Mouse (Mus musculus): Measurements from ENCODE around the gene BC025920. TPM values are rescaled to one million over a fixed set of nuclear protein-coding genes. Genes with fewer than 3 reads are reported as not detected.

The BC025920 gene
- 1 to 10 TPM; 4.2 to 5.0 TPM for total RNA-seq (2021)
- long read RNA-seq, experiment 1, partial matches to known transcripts, result 0 of 8 reads
- long read RNA-seq, experiment 1, other reads (novel, unspliced or antisense), result 6 of 8 reads
- long read RNA-seq, experiment 2, partial matches to known transcripts, result 1 of 8 reads
- long read RNA-seq, experiment 2, other reads (novel, unspliced or antisense), result 6 of 8 reads

DNA sequence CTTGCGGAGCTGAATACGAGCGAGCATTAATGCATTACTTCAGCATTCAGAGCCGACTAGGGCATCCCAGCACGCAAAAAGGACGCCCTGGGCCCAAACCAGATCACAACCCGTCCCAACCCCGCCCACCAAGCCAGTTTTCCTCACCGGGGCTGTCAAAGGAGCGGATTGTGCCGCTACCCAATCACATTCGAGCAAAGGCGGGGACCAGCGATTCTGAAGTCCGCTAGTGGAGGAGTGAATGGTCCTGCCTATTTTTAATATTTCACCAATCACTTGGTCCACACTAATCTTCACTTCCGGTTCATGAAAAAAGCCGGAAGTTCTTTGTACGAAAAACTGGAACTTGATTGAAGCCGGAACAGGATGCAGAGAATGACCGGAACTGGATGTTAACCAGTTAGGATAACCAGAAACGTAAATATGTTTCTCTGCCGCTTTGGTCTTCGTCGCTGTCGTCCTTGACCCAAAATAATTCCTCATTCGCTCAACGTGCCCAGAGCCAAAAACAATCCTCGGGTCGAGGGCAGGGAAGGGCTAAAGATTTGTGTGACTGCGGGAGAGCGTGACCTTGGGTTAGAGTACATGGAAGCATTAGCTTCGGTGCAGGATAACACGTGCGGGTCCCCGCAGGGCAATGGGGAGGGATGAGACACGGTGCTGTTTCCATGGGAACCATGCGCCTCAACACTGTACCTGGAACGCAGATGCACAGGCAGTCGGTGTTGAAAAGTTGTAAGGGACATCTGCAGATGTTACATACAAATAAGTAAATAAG, at the start of gene BC025920:
TSS of gene BC025920 (plus strand) at position 297 of the 778 bp plus-strand sequence.
- peak; percentile 92 to 98 for DNase-seq (ENCODE audit: low spot score in 2 of 2)
- peak within 1 kb of the TSS; percentile 96 for H3K27ac ChIP-seq
- H3K4me3 ChIP-seq, result peak within 1 kb of the TSS; percentile 60
- TF ChIP-seq CTCF (conservative IDR thresholded peaks at IDR 0.05), result no peak

DNA sequence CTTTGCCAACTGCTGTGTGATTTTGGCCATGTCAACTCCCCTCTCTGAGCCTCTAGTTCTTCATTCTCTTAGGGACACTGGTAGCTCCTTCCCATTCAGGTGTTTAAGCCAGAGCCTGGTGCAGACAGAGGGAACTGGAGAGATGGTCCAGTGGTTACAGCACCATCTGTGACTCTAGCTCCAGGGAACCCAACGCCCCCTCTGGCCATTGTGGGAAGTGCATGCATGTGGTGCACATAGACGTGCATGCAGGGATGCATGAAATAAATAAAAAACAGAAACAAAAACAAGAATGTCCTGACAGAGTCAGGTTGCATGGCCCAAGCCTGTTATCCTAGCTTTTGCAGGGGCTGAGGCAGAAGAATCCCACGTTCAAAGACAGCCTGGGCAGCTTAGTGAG, 49.8 kb upstream of the BC025920 start:
- DNase-seq (ENCODE audit: low spot score in 2 of 2), result no peak
- Histone ChIP-seq H3K27ac (no peak overlapping the region), H3K4me3 (no peak overlapping the region)
- TF ChIP-seq CTCF (conservative IDR thresholded peaks at IDR 0.05), result peak; percentile 74

DNA sequence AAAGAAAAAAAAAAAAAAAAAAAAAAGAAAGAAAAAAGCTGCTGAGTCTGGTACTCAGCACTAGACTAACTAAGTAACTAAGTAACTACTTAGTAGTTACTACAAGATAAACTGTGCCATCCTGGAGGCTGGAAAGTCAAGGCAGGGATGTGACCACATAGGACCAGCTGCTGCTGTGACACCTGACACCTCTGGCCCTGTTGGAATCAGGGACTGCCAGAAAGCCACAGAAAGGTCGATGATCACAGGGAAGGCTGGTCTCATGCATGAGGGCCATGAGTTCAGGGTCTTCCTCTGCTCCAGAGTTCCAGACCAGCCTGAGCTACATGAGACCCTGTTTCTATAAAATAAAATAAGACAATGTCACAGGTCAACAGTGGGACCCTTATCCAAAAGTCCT, 48.6 kb upstream of the BC025920 start:
- no peak overlapping the region for H3K4me3 ChIP-seq
- H3K27ac ChIP-seq, result no peak overlapping the region
- DNase-seq (ENCODE audit: low spot score in 2 of 2), result no peak
- no peak for TF ChIP-seq CTCF (conservative IDR thresholded peaks at IDR 0.05)

DNA sequence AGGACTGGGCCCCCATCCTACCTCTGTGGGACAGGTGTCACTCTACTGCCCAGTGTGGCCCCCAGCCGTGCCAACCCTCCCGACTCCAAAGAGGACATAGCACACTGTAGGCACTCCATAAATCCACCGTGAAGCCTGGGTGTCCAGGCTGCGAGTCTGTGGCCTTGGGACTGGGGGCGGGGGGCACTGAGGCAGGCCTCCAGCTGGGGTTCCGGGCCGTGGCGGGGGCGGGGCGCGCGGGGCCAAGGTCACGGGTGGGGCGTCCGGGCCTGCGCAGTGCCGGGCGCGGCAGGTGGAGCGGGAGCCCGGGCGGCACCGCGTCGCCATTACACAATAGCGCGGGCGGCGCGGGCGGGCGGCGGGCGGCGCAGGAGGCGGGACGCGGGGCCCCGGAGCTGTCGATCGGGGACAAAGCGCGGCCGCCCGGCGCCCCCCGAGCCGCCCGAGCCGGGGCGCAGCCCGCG, 46.9 kb upstream of the BC025920 start, which contains the start of gene Aes:
TSS of gene Aes (plus strand) at position 326 of the 464 bp plus-strand sequence.
- TF ChIP-seq CTCF (conservative IDR thresholded peaks at IDR 0.05), result no peak
- Histone ChIP-seq H3K4me3 (peak within 1 kb of the TSS; percentile 82), H3K27ac (peak within 1 kb of the TSS; percentile 99)
- DNase-seq (ENCODE audit: low spot score in 2 of 2), result peak in 1 of 2 experiments; percentile 70

DNA sequence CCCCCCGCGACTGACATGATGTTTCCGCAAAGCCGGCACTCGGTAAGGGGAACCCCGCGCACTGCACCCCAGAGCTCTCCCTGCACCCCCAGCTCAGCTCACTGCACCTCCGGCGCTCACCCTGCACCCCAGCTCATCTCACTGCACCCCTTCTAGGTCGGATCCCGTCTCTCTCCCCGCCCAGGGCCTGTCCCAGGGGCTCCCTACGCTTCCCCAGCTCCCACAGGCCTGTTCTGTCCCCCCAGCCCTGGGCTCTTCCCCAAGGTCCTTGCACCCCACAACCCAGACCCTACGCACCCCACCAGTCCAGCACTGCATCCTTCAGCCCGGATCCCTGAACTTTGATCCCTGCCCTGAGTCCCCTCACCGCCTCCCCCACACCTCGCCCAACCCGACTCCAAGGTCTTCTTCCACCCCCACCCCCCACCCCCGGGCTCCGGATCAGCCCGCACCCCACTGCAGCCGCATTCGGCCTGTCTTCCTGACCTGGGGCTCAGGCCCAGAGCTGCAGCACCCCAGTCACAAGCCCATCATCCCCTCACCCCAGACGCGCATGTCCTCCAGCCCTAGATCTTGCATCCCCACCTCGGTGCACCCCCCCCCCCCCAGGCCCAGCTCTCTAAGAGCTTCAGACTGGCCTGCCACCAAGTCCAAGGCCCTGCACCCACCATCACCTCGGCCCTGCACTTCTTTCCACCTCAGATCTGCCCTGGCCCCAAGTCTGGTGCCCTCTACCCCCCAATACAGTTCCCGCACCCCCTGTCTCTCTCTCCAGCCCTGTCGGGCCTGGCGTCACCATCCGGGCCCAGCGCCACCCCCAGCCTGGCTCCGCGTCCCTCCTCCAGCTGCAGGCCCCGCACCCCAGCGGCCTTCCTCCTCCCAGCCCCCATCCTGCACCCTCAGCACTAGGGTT, 46.2 kb upstream of the BC025920 start:
- peak overlapping the region; percentile 82 for H3K4me3 ChIP-seq
- peak; percentile 73 to 83 for DNase-seq (ENCODE audit: low spot score in 2 of 2)
- TF ChIP-seq CTCF (conservative IDR thresholded peaks at IDR 0.05), result no peak
- H3K27ac ChIP-seq, result peak overlapping the region; percentile 99

DNA sequence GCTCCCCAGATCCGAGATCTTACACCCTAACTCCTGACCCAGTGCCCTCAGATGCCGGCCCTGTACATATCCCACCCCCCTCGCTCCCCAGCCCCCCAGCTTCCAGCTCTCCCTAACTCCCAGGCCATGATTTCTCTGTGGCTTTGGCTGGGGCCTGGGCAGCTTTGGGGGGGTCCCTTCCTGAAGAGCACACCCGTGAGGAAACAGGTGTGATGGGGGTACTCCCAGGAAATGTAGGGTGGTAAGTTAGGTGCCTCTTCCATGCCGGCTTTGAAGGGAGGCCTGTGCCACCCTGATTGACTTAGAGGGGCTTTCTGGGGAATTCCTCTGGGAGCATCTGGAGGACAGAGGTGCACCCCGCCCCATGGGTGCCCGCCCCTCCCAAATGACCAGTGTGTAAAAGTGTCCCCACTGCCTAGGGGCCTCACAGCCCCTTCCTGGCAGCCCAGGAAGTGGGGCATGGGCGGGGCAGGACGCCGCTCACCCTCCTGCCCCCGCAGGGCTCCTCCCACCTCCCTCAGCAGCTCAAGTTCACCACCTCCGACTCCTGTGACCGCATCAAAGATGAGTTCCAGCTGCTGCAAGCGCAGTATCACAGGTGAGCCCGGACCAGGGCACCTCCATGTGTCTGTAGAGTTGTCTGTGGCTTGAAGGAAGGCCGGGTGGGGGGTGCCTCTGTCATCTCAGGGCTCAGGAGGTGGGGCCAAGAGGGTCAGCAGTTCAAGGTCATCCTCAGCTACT, 45.2 kb upstream of the BC025920 start:
- Histone ChIP-seq H3K27ac (peak overlapping the region; percentile 99), H3K4me3 (peak overlapping the region; percentile 82)
- no peak for TF ChIP-seq CTCF (conservative IDR thresholded peaks at IDR 0.05)
- no peak for DNase-seq (ENCODE audit: low spot score in 2 of 2)

DNA sequence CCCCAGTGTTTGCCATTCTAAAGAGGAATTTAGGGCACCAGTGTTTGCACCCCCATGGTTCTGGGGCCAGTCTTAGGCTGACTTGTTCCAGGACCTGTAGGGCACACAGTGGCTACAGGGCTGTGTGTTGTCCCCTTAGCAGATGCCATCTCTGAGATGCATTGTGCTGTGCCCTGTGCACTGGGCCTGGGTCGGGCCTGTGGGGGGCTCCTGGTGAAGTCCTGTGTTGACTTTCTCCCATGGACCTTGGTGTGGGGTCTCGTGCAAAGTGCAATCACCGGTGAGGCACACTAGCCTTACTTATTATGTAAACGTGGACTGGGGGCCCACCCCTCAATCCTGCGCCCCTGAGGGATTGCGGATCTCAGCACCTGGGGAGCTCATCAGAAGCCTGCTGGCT, 43.7 kb upstream of the BC025920 start:
- no peak for TF ChIP-seq CTCF (conservative IDR thresholded peaks at IDR 0.05)
- no peak overlapping the region for H3K27ac ChIP-seq
- H3K4me3 ChIP-seq, result no peak overlapping the region
- DNase-seq (ENCODE audit: low spot score in 2 of 2), result no peak

DNA sequence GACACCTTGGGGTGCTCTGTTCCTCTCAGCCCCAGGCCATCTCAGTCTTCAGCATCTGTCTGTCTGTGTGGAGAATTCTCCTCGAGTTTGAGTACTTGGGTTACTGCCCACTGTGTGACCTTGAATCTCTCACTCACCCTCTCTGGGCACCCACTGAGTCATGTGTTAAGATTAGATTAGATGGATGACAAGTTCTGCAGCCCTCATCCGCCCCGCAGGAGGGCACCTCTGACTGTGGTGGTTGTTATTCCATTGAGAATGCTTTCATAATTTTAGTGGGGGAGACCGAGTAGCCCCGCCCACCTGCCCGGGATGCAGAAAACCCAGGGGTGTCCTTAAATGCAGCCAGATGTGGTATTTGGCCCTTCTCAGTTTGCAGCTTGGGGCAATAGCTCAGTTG, 42.6 kb upstream of the BC025920 start:
- Histone ChIP-seq H3K27ac (peak overlapping the region; percentile 24; the same call in 1 of the 2 replicates), H3K4me3 (no peak overlapping the region; the same call in 1 of the 2 replicates)
- no peak for TF ChIP-seq CTCF (conservative IDR thresholded peaks at IDR 0.05)
- no peak for DNase-seq (ENCODE audit: low spot score in 2 of 2)

DNA sequence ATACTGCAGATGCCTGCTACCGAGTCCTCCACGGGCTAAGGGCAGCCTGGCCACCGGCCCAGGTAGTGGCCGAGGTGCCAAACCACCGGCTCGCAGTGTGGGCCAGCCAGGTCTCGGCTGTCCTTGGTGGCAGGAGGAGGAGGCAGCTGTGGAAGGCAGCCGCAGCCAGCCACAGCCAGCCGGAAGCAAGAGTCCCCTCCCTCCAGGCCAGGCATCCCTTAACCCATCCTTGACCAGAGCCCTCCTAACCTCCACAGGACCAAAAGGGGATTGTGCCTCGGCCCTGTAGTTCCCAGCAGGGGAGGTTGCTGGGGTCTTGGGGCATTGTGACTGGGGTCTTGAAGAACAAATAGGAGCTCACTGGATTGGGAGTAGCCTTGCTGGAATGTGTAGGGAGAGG, 41.9 kb upstream of the BC025920 start:
- DNase-seq (ENCODE audit: low spot score in 2 of 2), result no peak
- no peak for TF ChIP-seq CTCF (conservative IDR thresholded peaks at IDR 0.05)
- Histone ChIP-seq H3K4me3 (peak overlapping the region; percentile 24; the same call in 1 of the 2 replicates), H3K27ac (peak overlapping the region; percentile 24; the same call in 1 of the 2 replicates)

DNA sequence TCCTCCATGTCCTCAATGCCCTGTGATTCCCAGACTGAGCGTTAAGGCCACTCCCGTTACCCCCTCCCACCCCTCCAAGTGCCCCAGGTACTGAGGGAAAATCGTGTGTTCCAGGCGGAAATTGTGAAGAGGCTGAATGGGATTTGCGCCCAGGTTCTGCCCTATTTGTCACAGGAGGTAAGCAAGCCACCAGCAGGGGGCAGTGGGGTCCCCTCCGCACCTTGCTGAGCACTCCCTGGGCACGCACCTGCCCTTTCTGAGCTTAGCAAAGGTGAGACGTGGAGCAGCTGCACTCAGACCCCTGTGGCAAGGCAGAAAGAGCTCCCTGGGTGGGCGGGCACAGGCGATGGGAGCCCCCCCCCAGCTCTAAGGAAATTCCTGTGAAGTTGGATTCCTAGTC, 41.3 kb upstream of the BC025920 start:
- TF ChIP-seq CTCF (conservative IDR thresholded peaks at IDR 0.05), result peak; percentile 78
- peak in 1 of 2 experiments; percentile 66 for DNase-seq (ENCODE audit: low spot score in 2 of 2)
- Histone ChIP-seq H3K4me3 (no peak overlapping the region), H3K27ac (peak overlapping the region; percentile 24; the same call in 1 of the 2 replicates)

DNA sequence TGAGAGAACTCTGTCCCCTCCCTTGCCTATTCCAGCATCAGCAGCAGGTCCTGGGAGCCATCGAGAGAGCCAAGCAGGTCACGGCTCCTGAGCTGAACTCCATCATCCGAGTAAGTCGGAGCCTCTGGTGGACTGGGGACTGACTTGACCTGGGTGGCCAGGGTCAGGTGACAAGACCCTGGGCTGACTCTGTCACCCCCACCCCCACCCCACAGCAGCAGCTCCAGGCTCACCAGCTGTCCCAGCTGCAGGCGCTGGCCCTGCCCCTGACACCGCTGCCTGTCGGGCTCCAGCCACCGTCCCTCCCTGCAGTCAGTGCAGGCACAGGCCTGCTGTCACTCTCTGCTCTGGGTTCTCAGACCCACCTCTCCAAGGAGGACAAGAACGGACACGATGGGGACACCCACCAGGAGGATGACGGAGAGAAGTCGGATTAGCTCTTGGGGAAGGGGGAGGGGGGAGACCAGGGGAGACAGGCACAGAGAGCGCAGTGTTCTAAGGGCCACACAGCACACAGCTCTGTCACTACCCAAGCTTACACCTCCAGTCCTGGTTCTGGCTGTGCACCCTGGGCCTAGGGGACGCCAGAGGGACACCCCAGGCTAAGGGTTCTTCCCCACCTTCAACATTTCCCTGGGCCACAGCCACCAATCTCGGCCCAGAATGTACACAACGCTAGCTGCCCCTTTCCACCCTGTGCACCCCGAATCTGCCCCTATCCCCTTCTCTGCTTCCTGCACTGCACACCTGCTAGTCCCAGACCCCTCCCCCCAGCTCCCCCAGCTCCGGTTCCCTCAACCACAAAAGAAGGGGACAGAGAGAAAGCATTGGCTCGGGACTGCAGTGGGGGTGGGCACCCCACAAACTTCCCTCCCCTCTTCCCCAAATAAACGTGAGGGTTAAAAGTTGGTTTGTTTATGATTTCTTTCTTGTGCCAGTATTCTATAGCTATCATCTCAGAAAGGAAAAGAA, 40.5 kb upstream of the BC025920 start:
- no peak for TF ChIP-seq CTCF (conservative IDR thresholded peaks at IDR 0.05)
- no peak for DNase-seq (ENCODE audit: low spot score in 2 of 2)
- Histone ChIP-seq H3K4me3 (no peak overlapping the region), H3K27ac (no peak overlapping the region)
